Mouse (Mus musculus): Measurements from ENCODE around the gene Tnfrsf18. TPM values are rescaled to one million over a fixed set of nuclear protein-coding genes. Genes with fewer than 3 reads are reported as not detected.

Tnfrsf18 gene
- polyA plus RNA-seq, 3 experiments from 2014 or later: 603 to 779 (median 637) TPM

DNA sequence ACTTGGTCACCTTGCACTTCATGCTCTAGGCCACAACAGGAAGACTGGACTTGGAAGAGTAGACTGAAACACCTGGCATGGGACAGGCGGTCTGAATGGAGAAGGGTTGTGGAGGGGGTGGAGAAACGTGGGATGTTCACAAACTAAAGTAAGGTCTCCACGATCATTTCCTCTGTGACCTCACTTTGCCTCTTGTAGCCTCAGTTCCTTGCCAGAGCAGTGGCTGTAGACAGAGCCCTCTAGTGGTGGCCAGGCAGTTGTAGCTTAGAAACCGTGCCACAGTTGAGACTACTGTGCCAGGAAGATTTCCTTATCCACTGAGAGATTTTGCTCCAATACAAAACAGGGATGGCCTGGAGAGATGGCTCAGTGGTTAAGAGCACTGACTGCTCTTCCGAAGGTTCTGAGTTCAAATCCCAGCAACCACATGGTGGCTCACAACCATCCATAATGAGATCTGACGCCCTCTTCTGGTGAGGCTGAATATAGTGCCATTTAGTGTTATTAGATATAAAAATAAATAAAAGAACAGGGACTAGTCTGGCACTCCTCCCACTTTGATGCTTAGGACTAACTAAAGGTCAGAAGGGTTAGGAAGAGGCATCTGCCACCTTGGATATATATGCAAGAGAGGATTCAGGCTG, 7.6 kb downstream of the Tnfrsf18 start:
- ATAC-seq: peak; percentile 59

- ATAC-seq: no peak
Measured at GRCm38 (mm10) chr4:156034301-156034700, 8.3 kb downstream of the Tnfrsf18 start.

DNA sequence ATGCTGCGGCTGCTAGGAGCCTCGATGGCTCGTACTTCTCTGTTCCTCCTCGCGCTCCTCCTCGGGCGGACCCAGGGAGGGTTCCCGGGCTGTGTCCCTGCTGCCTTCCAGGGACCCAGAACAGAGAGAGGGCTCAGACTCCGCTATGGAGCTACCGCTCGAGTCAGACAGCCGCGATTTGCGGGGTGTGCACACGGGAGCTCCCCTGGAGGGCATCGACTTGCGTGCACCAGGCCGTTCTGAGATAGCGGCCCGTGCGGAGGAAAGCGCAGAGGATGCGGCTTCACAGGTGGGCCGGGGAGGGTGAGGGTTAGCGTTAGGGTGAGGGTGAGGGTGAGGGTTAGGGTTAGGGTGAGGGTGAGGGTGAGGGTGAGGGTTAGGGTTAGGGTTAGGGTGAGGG, 8.9 kb downstream of the Tnfrsf18 start:
- no peak for ATAC-seq

- ATAC-seq: no peak
Measured at GRCm38 (mm10) chr4:156044754-156045153, 18.8 kb downstream of the Tnfrsf18 start.

DNA sequence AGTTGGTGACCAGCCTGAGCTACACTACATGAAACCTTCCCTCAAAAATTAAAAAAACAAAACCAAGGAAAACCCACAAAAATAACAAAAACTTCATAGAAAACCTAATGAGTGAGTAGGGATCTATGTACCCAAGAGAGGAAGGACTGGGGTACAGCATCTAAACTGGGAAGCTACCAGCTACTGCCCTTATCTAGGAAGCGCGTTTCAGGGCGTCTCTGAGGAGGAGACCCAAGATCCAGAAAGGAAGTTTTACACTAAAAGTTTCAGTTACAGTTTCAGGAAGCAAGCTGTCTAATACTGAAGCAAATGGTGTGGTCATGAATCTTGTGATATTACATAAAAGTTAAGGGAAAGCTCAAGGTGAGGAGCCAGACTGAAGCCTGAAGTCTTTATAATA, 23.8 kb downstream of the Tnfrsf18 start:
- ATAC-seq: no peak

- ATAC-seq: no peak
Measured at GRCm38 (mm10) chr4:156050391-156050980, 24.5 kb downstream of the Tnfrsf18 start.

DNA sequence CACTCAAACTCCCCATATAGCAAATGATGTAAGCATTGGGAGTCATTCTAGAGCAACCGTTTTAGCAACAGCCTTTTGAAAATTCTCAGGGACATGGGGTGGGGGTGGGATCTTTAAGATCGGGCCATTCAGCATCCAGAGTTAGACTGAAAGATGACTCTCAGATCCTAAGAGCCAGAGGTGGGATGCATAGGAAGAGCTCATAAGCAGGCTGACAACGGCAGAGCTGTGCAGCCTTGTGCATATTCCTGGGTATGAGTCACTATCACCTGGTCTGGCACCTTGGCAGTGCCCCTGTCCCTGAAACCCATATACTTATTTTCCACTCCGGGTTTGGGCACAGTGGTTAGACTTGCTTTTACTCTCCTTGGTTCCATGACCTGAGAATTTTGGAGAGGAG, 27.1 kb downstream of the Tnfrsf18 start:
- no peak for ATAC-seq

DNA sequence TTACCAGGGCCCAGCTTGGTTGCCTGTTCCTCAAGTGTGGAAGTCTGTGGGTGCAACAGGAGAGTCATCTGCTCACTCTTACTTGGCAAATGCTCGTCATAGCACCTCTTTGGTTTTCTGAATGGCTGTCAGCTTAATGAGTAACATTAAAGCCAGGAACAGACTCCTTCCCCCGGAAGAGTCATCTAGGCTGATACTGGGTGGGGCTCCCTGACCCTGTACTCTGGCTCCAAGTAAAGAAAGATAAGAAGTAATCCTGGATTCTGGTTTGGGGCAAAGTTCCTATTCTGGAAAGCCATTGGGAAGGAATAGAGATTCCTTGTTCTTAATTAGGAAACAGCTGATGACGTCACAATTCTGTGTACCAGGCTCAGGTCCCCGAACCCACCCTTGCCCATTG, 28.2 kb downstream of the Tnfrsf18 start:
- ATAC-seq: no peak

- ATAC-seq: no peak
Measured at GRCm38 (mm10) chr4:156054606-156055005, 28.6 kb downstream of the Tnfrsf18 start.

DNA sequence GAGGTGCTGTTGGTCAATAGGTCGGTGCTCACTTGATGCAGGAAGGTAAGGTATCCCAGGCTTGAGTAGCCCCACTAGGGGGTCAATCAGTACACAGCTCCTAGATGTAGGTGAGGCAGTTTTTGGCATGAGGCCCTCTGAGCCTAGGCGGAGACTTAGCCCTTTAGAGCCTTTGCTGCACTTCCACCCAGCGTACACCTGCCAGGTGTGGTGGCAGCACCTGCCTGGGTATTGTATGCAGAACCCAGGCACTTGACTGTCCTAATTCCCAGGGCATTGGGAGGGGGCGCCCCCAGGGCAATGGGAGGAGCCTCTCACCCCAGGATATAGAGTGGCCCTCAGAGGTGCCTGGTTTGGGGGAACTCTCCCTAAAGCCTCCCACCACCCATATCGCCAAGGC, 29.2 kb downstream of the Tnfrsf18 start:
- ATAC-seq: no peak

DNA sequence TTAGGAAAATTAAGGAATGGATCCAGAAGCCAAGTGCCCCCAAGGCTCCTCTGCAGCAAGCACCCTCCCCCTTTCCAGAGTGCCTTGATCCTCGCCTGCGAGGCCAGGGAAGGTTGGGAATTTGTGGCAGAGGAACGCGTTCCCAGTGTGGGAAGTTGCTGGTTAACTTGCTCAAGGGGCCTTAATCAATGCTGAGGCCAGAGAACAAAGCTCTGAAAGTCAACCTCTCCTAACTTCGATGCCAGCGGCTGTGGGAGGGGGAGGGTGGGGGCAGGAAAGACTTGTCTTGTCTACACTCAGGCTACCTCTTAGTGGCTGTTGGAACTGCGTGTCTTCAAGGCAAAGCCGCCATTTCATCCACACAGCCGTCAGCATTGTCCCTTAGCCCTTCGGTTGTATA, 31.7 kb downstream of the Tnfrsf18 start:
- ATAC-seq: no peak

- no peak for ATAC-seq
Measured at GRCm38 (mm10) chr4:156058826-156059225, 32.9 kb downstream of the Tnfrsf18 start.

- ATAC-seq: no peak
Measured at GRCm38 (mm10) chr4:156059261-156059660, 33.3 kb downstream of the Tnfrsf18 start, which contains the start of gene Ttll10. Ttll10 (minus strand) TSS chr4:156059414.

- ATAC-seq: no peak
Measured at GRCm38 (mm10) chr4:156059713-156060112, 33.7 kb downstream of the Tnfrsf18 start.

DNA sequence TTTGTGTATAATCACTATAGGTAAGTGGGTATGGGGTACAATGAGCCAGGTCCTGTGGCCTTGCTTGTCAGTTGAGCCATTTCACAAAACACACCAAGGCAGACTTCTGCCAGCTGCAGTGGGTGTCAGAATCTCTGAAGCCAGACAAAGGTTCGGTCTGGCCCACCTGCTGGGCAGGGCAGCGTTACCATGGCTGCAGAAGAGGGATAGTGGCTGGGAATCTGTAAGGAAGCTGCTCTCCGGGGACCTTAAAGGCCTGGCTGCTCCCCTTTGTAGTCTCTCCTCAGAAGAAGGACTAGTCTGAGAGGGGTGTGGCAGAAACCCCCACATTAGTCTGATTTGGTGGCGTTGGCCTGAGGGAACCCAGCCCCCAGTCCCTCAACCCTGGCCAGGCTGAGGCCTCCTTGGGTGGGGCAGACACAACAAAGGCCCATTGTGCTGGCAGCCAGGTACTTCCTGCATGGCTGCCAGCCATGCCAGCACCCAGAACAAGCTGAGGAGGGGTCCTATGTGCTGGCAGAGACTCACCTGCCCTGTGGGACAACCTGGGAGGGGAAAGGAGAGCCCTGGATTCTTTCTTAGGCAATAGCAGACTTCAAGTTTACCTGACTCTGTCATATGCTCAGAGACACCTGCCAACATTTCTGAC, 38.0 kb downstream of the Tnfrsf18 start:
- ATAC-seq: no peak

DNA sequence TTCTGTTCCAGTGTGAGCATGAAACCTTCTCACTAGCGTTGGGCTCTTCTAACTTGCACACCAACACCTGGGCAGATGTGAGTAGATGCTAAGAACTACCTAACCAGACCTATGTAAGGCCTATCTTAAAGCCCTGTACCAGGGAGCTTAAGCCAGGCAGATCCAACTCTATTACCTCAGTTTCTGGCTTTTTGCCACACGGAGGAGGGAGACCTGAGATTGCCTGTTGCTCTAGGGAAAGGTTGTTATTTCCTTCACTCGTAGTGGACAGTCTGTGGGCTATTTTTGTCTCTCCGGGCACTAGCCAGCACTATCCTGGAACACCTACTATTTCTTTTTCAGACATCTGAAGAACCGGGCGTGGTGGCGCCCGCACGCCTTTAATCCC, 38.5 kb downstream of the Tnfrsf18 start:
- ATAC-seq: no peak

DNA sequence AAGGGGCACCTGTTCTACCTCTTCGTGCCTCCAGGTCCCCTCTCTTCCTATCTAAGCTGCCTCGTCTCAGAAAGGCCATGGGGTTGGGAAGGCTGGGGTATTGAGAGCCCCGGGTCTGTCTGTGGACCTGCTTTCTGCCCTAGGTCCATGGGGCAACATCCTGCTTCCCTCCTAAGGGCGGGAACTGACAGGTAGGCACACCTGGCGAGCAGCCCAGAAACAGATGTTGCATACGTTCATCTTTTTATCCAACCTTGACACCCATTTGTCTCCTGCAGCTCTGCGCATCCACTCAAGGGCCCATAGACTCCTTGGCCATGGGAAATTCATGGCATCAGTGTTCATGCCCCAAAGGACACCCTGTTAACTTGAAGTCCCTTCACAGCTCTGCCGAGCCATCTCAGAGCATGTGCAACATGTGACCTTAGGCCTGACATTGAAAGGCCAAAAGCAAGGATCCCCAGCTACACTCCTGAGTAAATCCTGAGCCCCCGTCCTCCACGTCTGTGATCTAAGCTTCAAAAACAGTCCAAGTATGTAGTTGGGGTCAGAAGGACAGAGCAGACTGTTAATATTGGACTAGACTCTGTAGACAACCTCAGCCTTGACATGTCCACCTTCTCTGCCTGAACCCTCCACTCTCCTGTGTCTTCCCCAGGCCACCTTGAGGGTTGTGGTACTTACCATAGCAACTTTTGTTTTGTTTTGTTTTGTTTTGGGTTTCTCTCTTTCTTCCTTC, 39.4 kb downstream of the Tnfrsf18 start:
- ATAC-seq: no peak

DNA sequence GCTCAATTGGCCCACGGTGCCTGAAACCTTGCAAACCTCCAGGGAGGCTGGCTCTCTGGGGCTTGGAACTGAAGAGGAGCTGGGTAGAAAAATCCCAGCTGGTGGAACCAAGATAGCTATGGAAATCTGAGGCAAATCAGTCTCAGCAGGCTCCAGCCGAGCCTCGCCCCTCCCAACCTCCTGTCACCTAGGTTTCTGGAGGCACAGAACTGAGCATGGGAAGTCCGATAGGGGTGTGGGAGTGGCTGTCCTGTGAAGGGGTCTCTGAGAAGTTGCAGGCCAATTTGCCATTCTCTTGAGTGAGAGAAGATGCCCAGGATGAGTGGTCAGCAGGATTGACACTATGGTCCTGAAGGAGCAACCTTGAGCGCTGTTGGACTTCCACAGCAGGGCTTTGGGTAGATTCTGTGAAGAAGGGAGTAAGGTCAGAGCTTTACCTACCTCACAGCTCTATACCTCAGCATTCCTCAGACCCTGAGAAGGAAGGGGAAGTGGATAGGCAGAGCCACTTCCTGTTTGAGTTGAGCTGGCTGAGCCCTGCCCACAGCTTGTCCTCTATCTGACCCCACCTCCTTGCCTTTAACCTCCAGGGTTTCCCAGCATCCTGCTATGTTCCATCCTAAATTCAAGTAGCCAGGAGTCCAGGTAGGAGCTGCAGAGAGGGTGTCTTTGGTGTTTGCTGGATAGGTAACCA, 41.4 kb downstream of the Tnfrsf18 start:
- peak; percentile 89 for ATAC-seq

- no peak for ATAC-seq
Measured at GRCm38 (mm10) chr4:156069701-156070100, 43.7 kb downstream of the Tnfrsf18 start.

DNA sequence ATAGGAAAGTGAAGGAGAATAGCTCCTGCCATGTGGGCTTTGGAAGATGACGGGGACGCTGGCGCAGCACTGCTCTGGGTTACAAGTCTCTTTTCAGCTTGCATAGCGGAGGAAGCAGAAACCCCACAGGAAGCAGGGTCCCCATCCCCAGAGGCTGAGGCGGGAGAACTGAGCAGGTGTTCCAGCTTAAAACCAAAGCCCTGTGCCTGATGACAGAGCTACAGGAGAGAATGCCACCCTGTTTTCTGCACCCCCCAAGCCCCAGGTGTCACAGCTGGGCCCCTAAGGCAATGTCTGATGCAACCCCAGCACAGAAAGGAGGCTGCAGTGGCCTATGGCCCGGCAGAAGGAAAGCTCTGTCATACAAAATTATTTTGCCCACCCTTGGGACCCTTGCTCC, 44.3 kb downstream of the Tnfrsf18 start:
- peak; percentile 52 for ATAC-seq

DNA sequence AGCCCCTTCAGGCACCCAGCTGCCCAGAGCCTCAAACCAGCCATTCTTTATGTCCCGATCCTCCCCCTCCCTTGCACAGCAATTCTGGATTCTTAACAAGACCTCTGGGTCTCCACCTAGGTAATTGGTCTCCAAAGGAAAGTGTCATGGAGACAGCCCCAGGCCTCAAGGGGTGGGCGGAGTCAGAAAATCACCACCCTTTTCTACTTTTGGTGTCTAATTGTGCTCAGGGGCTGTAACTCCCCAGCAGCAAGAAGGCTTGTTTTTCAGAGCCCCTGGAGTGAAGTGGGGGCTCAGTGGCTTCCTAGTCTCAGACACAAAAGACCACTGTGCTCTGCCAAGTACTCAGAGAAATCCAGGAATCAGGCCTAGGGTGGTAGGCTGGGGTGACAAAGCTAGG, 44.8 kb downstream of the Tnfrsf18 start:
- no peak for ATAC-seq

DNA sequence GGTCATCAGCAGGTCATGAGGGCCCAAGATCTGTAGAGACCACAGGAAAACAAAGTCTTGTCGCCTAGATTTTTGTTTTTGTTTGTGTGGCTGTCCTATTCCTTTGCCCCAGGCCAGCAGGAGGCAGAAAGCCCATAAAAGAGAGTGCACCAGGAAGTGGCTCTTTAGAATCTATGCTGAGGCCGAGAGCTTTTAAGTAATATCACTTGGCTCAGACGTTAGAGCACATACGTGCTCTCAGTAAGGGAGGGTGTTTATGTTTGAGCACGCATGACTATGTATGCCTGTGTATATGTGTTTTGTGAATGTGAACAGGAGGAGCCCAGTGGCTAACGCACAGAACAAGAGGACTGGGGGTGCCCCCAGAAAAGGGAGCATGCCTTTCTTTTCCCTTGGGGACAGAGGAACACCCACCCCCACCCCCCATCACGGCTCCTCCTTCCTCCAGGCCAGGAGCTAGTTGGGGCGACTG, 51.0 kb downstream of the Tnfrsf18 start:
- ATAC-seq: peak; percentile 72
